Mouse (Mus musculus) frontal cortex, adult (tissue): ENCODE measurements around the gene Tyw1.

ENCODE experiments used
- ATAC-seq: cut with Nextera tagmentation; 2 replicates; pipeline ENCODE4 v1.9.2; 2017; ENCODE audit warnings: mild to moderate bottlenecking, moderate library complexity, mixed read lengths; ENCODE audit not compliant: low TSS enrichment

Tyw1 gene

GRCm38 (mm10) chr5:130314926-130315325 lies 59.5 kb downstream of the Tyw1 start:
- no peak for ATAC-seq

- no peak for ATAC-seq
Measured at GRCm38 (mm10) chr5:130316321-130316720, 60.9 kb downstream of the Tyw1 start.

- ATAC-seq = no peak
Measured at GRCm38 (mm10) chr5:130319783-130320182, 64.4 kb downstream of the Tyw1 start.

GRCm38 (mm10) chr5:130320485-130320884 lies 65.1 kb downstream of the Tyw1 start:
- ATAC-seq = peak; percentile 50; the same call in 1 of the 2 replicates

- ATAC-seq = no peak
Measured at GRCm38 (mm10) chr5:130325486-130325885, 70.1 kb downstream of the Tyw1 start.

- ATAC-seq = no peak
Measured at GRCm38 (mm10) chr5:130327615-130328263, 72.3 kb downstream of the Tyw1 start.

- no peak for ATAC-seq
Measured at GRCm38 (mm10) chr5:130328366-130328765, 72.9 kb downstream of the Tyw1 start.

- ATAC-seq = no peak
Measured at GRCm38 (mm10) chr5:130329889-130330288, 74.5 kb downstream of the Tyw1 start.

GRCm38 (mm10) chr5:130330801-130331200 lies 75.4 kb downstream of the Tyw1 start:
- no peak for ATAC-seq

- no peak for ATAC-seq
Measured at GRCm38 (mm10) chr5:130331206-130331605, 75.8 kb downstream of the Tyw1 start.

- no peak for ATAC-seq
Measured at GRCm38 (mm10) chr5:130333566-130333965, 78.1 kb downstream of the Tyw1 start.

GRCm38 (mm10) chr5:130333971-130334370 lies 78.6 kb downstream of the Tyw1 start:
- ATAC-seq = no peak

- no peak for ATAC-seq
Measured at GRCm38 (mm10) chr5:130335462-130335861, 80.0 kb downstream of the Tyw1 start.

GRCm38 (mm10) chr5:130340656-130341055 lies 85.2 kb downstream of the Tyw1 start:
- no peak for ATAC-seq

GRCm38 (mm10) chr5:130344999-130345398 lies 89.6 kb downstream of the Tyw1 start:
- no peak for ATAC-seq

- no peak for ATAC-seq
Measured at GRCm38 (mm10) chr5:130345871-130346270, 90.5 kb downstream of the Tyw1 start.

GRCm38 (mm10) chr5:130355223-130355622 lies 99.8 kb downstream of the Tyw1 start:
- no peak for ATAC-seq

- no peak for ATAC-seq
Measured at GRCm38 (mm10) chr5:130363111-130363510, 107.7 kb downstream of the Tyw1 start.

GRCm38 (mm10) chr5:130363773-130364172 lies 108.4 kb downstream of the Tyw1 start:
- no peak for ATAC-seq

- no peak for ATAC-seq
Measured at GRCm38 (mm10) chr5:130368236-130368635, 112.8 kb downstream of the Tyw1 start.

- no peak for ATAC-seq
Measured at GRCm38 (mm10) chr5:130369237-130369636, 113.8 kb downstream of the Tyw1 start, which contains the start of gene Caln1. Caln1 (plus strand) TSS chr5:130369455.

- no peak for ATAC-seq
Measured at GRCm38 (mm10) chr5:130375411-130375810, 120.0 kb downstream of the Tyw1 start.

GRCm38 (mm10) chr5:130384222-130384912 lies 128.9 kb downstream of the Tyw1 start, which contains the start of gene A330070K13Rik:
A330070K13Rik (minus strand) TSS chr5:130384631.
- ATAC-seq = peak; percentile 83
